Mouse (Mus musculus) spleen, adult 10 weeks (tissue): ENCODE measurements around the gene Pdilt. TPM values are rescaled to one million over a fixed set of nuclear protein-coding genes. Genes with fewer than 3 reads are reported as not detected.

Experiments used
- polyA plus RNA-seq: library from polyadenylated mRNA; stranded (reverse); fragments of 350-450 nt; fragmentation: Illumina TruSeq; extraction: RNeasy Lipid Tissue Mini Kit (QIAGEN cat#74804); gene quantifications from one replicate; pipeline ENCODE4 v1.2.3, GENCODE M21; 2015; ENCODE audit warnings: low replicate concordance; ENCODE audit not compliant: insufficient read depth

Pdilt gene
- not detected for polyA plus RNA-seq

GRCm38 (mm10) chr7:119523389-119523788 is at the start of gene Pdilt:
Gene Pdilt, minus strand, starts transcription at chr7:119523489.

GRCm38 (mm10) chr7:119554040-119554439 is 30.8 kb upstream of the Pdilt start, which contains the start of gene Acsm2:
Gene Acsm2, plus strand, starts transcription at chr7:119554340.

GRCm38 (mm10) chr7:119519163-119519562 is 4.1 kb downstream of the Pdilt start, which contains the start of gene Acsm5:
Gene Acsm5, plus strand, starts transcription at chr7:119519463.

GRCm38 (mm10) chr7:119479256-119479655 is 44.0 kb downstream of the Pdilt start, which contains the start of gene Umod:
Gene Umod, minus strand, starts transcription at chr7:119479282.

DNA sequence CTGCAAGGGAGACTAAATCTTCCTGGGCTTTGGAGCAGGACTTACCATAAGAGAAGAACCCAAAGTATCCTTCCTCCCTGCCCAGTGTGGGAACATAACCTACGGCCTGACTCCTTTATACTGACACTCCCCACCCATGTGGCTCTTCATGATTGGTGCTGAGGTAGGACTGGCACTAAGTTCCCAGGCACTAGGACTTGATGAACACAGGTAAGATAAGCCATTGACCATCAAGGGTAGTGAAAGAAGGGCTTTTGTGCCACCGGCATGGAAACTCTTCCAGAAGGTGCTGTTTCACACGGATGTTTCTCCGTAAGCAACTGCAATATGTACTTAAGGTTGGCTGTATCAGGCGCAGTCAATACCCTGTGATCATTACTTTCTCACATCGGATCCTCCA is 64.1 kb downstream of the Pdilt start, which contains the start of gene Gp2:
TSS of gene Gp2 (minus strand) at position 101 of the 400 bp plus-strand sequence.

Other genes starting within 250 kb of the Pdilt start
- gene Gp2, start 64.2 kb downstream of the Pdilt start, polyA plus RNA-seq, result 3.7 TPM
- gene Umod, start 44.2 kb downstream of the Pdilt start, polyA plus RNA-seq, result not detected
- not detected for gene Acsm5, start 4.0 kb downstream of the Pdilt start, polyA plus RNA-seq
- not detected for gene Acsm2, start 30.9 kb upstream of the Pdilt start, polyA plus RNA-seq
- gene Acsm1, start 83.5 kb upstream of the Pdilt start, polyA plus RNA-seq, result not detected
- gene Acsm4, start 166.5 kb upstream of the Pdilt start, polyA plus RNA-seq, result not detected
- 65.0 TPM for gene Thumpd1, start 197.3 kb upstream of the Pdilt start, polyA plus RNA-seq
- 0.22 TPM for gene Acsm3, start 237.4 kb upstream of the Pdilt start, polyA plus RNA-seq